Mouse (Mus musculus) limb, embryonic 12.5 days (tissue): Measurements from ENCODE around the gene Krtap3-2. TPM values are rescaled to one million over a fixed set of nuclear protein-coding genes. Genes with fewer than 3 reads are reported as not detected.

ENCODE experiments used
- ATAC-seq: fragments of 200-750 bp; cut with Nextera tagmentation; 2 replicates; pipeline ENCODE4 v1.8.0; 2017; ENCODE audit warnings: low read depth, moderate TSS enrichment; ENCODE audit not compliant: insufficient number of reproducible peaks, insufficient read depth, low FRiP score, low TSS enrichment
- H3K27ac ChIP-seq: fragments of 300-500 bp; sonication (generic); 2 replicates; pipeline ENCODE4 v1.5.1; 2016; ENCODE audit warnings: mild to moderate bottlenecking, moderate library complexity
- H3K27me3 ChIP-seq: fragments of 300-500 bp; sonication (generic); 2 replicates; pipeline ENCODE4 v1.6.1; 2016; ENCODE audit warnings: mild to moderate bottlenecking, moderate library complexity
- H3K36me3 ChIP-seq: fragments of 300-500 bp; sonication (generic); 2 replicates; pipeline ENCODE4 v1.6.1; 2016; ENCODE audit warnings: mild to moderate bottlenecking, moderate library complexity
- H3K4me1 ChIP-seq: fragments of 300-500 bp; sonication (generic); replicated peaks from 2 replicates; pipeline ENCODE4 v1.6.1; 2016
- H3K4me2 ChIP-seq: fragments of 300-500 bp; sonication (generic); 2 replicates; pipeline ENCODE4 v1.6.1; 2016; ENCODE audit warnings: mild to moderate bottlenecking, moderate library complexity
- H3K4me3 ChIP-seq: fragments of 300-500 bp; sonication (generic); replicated peaks from 2 replicates; pipeline ENCODE4 v1.5.1; 2016; ENCODE audit warnings: mild to moderate bottlenecking
- H3K9ac ChIP-seq: fragments of 300-500 bp; sonication (generic); replicated peaks from 2 replicates; pipeline ENCODE4 v1.6.1; 2016; ENCODE audit warnings: mild to moderate bottlenecking, moderate library complexity
- H3K9me3 ChIP-seq: fragments of 300-500 bp; sonication (generic); 2 replicates; pipeline ENCODE4 v1.6.1; 2016; ENCODE audit warnings: mild to moderate bottlenecking, moderate library complexity
- WGBS: fragments of 180-500 bp; shearing (Covaris S2); methylation state at CpG from one replicate; pipeline ENCODE4 v1.1.7; 2016; 5-methylcytosine and 5-hydroxymethylcytosine counted together
- polyA plus RNA-seq: library from polyadenylated mRNA; unstranded; fragments of >200 nt; fragmentation: Nextera tagmentation; extraction: Ambion mirVana; gene quantifications from 2 replicates; pipeline ENCODE4 v1.2.1, GENCODE M21; 2016

Krtap3-2 gene
- polyA plus RNA-seq, 1 experiment from 2014 or later = not detected

GRCm38 (mm10) chr11:99562580-99562979 is 5.9 kb upstream of the Krtap3-2 start:
- Histone ChIP-seq H3K9me3 (no peaks in the 10 kb centered on the region), H3K27me3 (peaks cover 3% of the 10 kb centered on the region; the same call in 1 of the 2 replicates), H3K36me3 (no peaks in the 10 kb centered on the region), H3K4me3 (no peak overlapping the region), H3K4me2 (no peak overlapping the region), H3K9ac (no peak overlapping the region), H3K4me1 (no peaks in the 10 kb centered on the region), H3K27ac (no peak overlapping the region)
- 85% methylated on average over 6 of the region's 6 CpGs for WGBS
- no peak for ATAC-seq

GRCm38 (mm10) chr11:99559366-99559765 is 2.7 kb upstream of the Krtap3-2 start, which contains the start of gene Gm11939:
Gm11939 (minus strand) TSS chr11:99559466.
- no peak within 1 kb of the TSS for H3K27ac ChIP-seq
- ATAC-seq = no peak
- H3K4me2 ChIP-seq = no peak within 1 kb of the TSS
- H3K4me3 ChIP-seq = no peak within 1 kb of the TSS
- no peak within 1 kb of the TSS for H3K9ac ChIP-seq
- H3K9me3 ChIP-seq = no peaks in the 10 kb centered on the region
- 89% methylated on average over 9 of the region's 9 CpGs for WGBS
- H3K36me3 ChIP-seq = no peaks in the 10 kb centered on the region
- no peaks in the 10 kb centered on the region for H3K4me1 ChIP-seq
- no peaks in the 10 kb centered on the region for H3K27me3 ChIP-seq

GRCm38 (mm10) chr11:99557976-99558745 is 1.5 kb upstream of the Krtap3-2 start:
- Histone ChIP-seq H3K27me3 (no peaks in the 10 kb centered on the region), H3K4me3 (no peak overlapping the region), H3K4me1 (no peaks in the 10 kb centered on the region), H3K27ac (no peak overlapping the region), H3K4me2 (no peak overlapping the region), H3K9me3 (no peaks in the 10 kb centered on the region), H3K36me3 (no peaks in the 10 kb centered on the region), H3K9ac (no peak overlapping the region)
- no peak for ATAC-seq
- 89% methylated on average over 3 of the region's 3 CpGs for WGBS

GRCm38 (mm10) chr11:99556195-99556594 is 458 bp downstream of the Krtap3-2 start:
- WGBS = 84% methylated on average over 2 of the region's 2 CpGs
- H3K9ac ChIP-seq = no peak overlapping the region
- H3K4me1 ChIP-seq = no peaks in the 10 kb centered on the region
- H3K27ac ChIP-seq = no peak overlapping the region
- H3K27me3 ChIP-seq = no peaks in the 10 kb centered on the region
- no peaks in the 10 kb centered on the region for H3K36me3 ChIP-seq
- no peak for ATAC-seq
- H3K4me2 ChIP-seq = no peak overlapping the region
- no peaks in the 10 kb centered on the region for H3K9me3 ChIP-seq
- H3K4me3 ChIP-seq = no peak overlapping the region

GRCm38 (mm10) chr11:99550765-99551164 is 5.9 kb downstream of the Krtap3-2 start, which contains the start of gene Krtap3-3:
Krtap3-3 (minus strand) TSS chr11:99550865.
- Histone ChIP-seq H3K4me3 (no peak within 1 kb of the TSS), H3K27ac (no peak within 1 kb of the TSS), H3K9me3 (no peaks in the 10 kb centered on the region), H3K36me3 (no peaks in the 10 kb centered on the region), H3K4me2 (no peak within 1 kb of the TSS), H3K9ac (no peak within 1 kb of the TSS), H3K27me3 (no peaks in the 10 kb centered on the region), H3K4me1 (no peaks in the 10 kb centered on the region)
- 43% methylated on average over 4 of the region's 4 CpGs for WGBS
- ATAC-seq = no peak

- no peak for ATAC-seq
- Histone ChIP-seq H3K9me3 (no peaks in the 10 kb centered on the region), H3K27me3 (no peaks in the 10 kb centered on the region), H3K27ac (no peak overlapping the region), H3K4me2 (no peak overlapping the region), H3K9ac (no peak overlapping the region), H3K4me1 (no peaks in the 10 kb centered on the region), H3K4me3 (no peak overlapping the region), H3K36me3 (no peaks in the 10 kb centered on the region)
Observed at GRCm38 (mm10) chr11:99547892-99548291, 8.8 kb downstream of the Krtap3-2 start.

GRCm38 (mm10) chr11:99539721-99540120 is 16.9 kb downstream of the Krtap3-2 start:
- Histone ChIP-seq H3K4me1 (no peaks in the 10 kb centered on the region), H3K27me3 (no peaks in the 10 kb centered on the region; the same call in 1 of the 2 replicates), H3K36me3 (no peaks in the 10 kb centered on the region), H3K4me3 (no peak overlapping the region), H3K4me2 (no peak overlapping the region), H3K9me3 (no peaks in the 10 kb centered on the region), H3K27ac (no peak overlapping the region), H3K9ac (no peak overlapping the region)
- ATAC-seq = no peak
- WGBS = 85% methylated on average over 9 of the region's 9 CpGs

GRCm38 (mm10) chr11:99521288-99521860 is 35.3 kb downstream of the Krtap3-2 start, which contains the start of gene Krt39:
Krt39 (minus strand) TSS chr11:99521338.
- H3K4me1 ChIP-seq = no peaks in the 10 kb centered on the region; the same call in 1 of the 2 replicates
- WGBS = 24% methylated on average over 13 of the region's 13 CpGs
- ATAC-seq = no peak

GRCm38 (mm10) chr11:99514098-99514497 is 42.6 kb downstream of the Krtap3-2 start:
- H3K9ac ChIP-seq = no peak overlapping the region
- H3K27ac ChIP-seq = no peak overlapping the region
- H3K4me1 ChIP-seq = no peaks in the 10 kb centered on the region
- no peak overlapping the region for H3K4me2 ChIP-seq
- no peaks in the 10 kb centered on the region for H3K9me3 ChIP-seq
- ATAC-seq = no peak
- no peaks in the 10 kb centered on the region for H3K36me3 ChIP-seq
- H3K27me3 ChIP-seq = no peaks in the 10 kb centered on the region
- no peak overlapping the region for H3K4me3 ChIP-seq
- 85% methylated on average over 8 of the region's 8 CpGs for WGBS

More at GRCm38 (mm10) chr11:99521288-99521860, 35.3 kb downstream of the Krtap3-2 start, which contains the start of gene Krt39:
- Histone ChIP-seq H3K4me2 (no peak within 1 kb of the TSS), H3K9ac (no peak within 1 kb of the TSS), H3K9me3 (no peaks in the 10 kb centered on the region), H3K27ac (no peak within 1 kb of the TSS), H3K27me3 (no peaks in the 10 kb centered on the region; the same call in 1 of the 2 replicates), H3K36me3 (no peaks in the 10 kb centered on the region), H3K4me3 (no peak within 1 kb of the TSS)
